Mouse (Mus musculus) cerebellum, adult 2 months (tissue): ENCODE measurements around the gene Tef.

ENCODE experiments used
- CTCF ChIP-seq: fragments of 200-500 bp; IDR thresholded peaks from 2 replicates; pipeline ENCODE4 v1.5.1; 2011; ENCODE audit warnings: low read depth, mild to moderate bottlenecking, control low read depth, low read length, moderate library complexity, borderline replicate concordance; ENCODE audit not compliant: insufficient read depth
- POLR2A ChIP-seq: fragments of 200-500 bp; IDR thresholded peaks from 2 replicates; pipeline ENCODE4 v1.6.1; 2011; ENCODE audit warnings: low read length, control low read depth, borderline replicate concordance; ENCODE audit not compliant: insufficient read depth

GRCm38 (mm10) chr15:81833481-81833880 lies 31.3 kb downstream of the Tef start:
- TF ChIP-seq CTCF, result no peak
- no peak for TF ChIP-seq POLR2A
